Mouse (Mus musculus): Measurements from ENCODE around the gene Gigyf1. TPM values are rescaled to one million over a fixed set of nuclear protein-coding genes. Genes with fewer than 3 reads are reported as not detected.

The Gigyf1 gene
- total RNA-seq (2023), result 10 to 100 TPM; 55.2 to 70.1 TPM

GRCm38 (mm10) chr5:137518436-137518835 lies at the start of gene Gigyf1:
TSS of gene Gigyf1 (plus strand) at chr5:137518548.

GRCm38 (mm10) chr5:137476964-137477363 lies 41.4 kb upstream of the Gigyf1 start, which contains the start of gene Zan:
TSS of gene Zan (minus strand) at chr5:137477064.

GRCm38 (mm10) chr5:137501709-137502666 lies 16.4 kb upstream of the Gigyf1 start, which contains the start of gene Pop7:
TSS of gene Pop7 (minus strand) at chr5:137502518.

GRCm38 (mm10) chr5:137533117-137533827 lies 14.9 kb downstream of the Gigyf1 start, which contains the start of the genes Epo and Gnb2:
TSS of gene Epo (minus strand) at chr5:137533242.
TSS of gene Gnb2 (minus strand) at chr5:137533510.

GRCm38 (mm10) chr5:137553411-137553837 lies 35.1 kb downstream of the Gigyf1 start, which contains the start of gene Actl6b:
TSS of gene Actl6b (plus strand) at chr5:137553517.

GRCm38 (mm10) chr5:137569665-137570064 lies 51.3 kb downstream of the Gigyf1 start, which contains the start of gene Tfr2:
TSS of gene Tfr2 (plus strand) at chr5:137569840.

Other genes starting within 250 kb of the Gigyf1 start
- 1 to 10 TPM in 1 of 2 experiments, under 1 TPM in 1; 0.16 to 1.7 TPM for gene Ache, start 231.0 kb upstream of the Gigyf1 start, total RNA-seq (2023)
- gene Ufsp1, start 223.9 kb upstream of the Gigyf1 start, total RNA-seq (2023), result under 1 TPM in 1 of 2 experiments, not detected in 1; 0.70 TPM
- gene Srrt, start 210.9 kb upstream of the Gigyf1 start, total RNA-seq (2023), result 100 to 1,000 TPM; 177 to 211 TPM
- gene Trip6, start 204.1 kb upstream of the Gigyf1 start, total RNA-seq (2023), result 10 to 100 TPM; 16.0 to 19.2 TPM
- 10 to 100 TPM; 74.1 to 74.2 TPM for gene Slc12a9, start 185.0 kb upstream of the Gigyf1 start, total RNA-seq (2023)
- under 1 TPM in 1 of 2 experiments, not detected in 1; 0.30 TPM for gene Ephb4, start 168.4 kb upstream of the Gigyf1 start, total RNA-seq (2023)
- under 1 TPM in 1 of 2 experiments, not detected in 1; 0.03 TPM for gene Zan, start 41.5 kb upstream of the Gigyf1 start, total RNA-seq (2023)
- gene Pop7, start 16.0 kb upstream of the Gigyf1 start, total RNA-seq (2023), result 10 to 100 TPM; 20.8 to 21.6 TPM
- not detected for gene Epo, start 14.7 kb downstream of the Gigyf1 start, total RNA-seq (2023)
- 1,000 to 10,000 TPM; 1,007 to 1,026 TPM for gene Gnb2, start 15.0 kb downstream of the Gigyf1 start, total RNA-seq (2023)
- not detected for gene Actl6b, start 35.0 kb downstream of the Gigyf1 start, total RNA-seq (2023)
- not detected for gene Tfr2, start 51.3 kb downstream of the Gigyf1 start, total RNA-seq (2023)
- gene Mospd3, start 82.5 kb downstream of the Gigyf1 start, total RNA-seq (2023), result 10 to 100 TPM; 44.1 to 47.4 TPM
- 1 to 10 TPM in 1 of 2 experiments, under 1 TPM in 1; 0.70 to 1.3 TPM for gene Pcolce, start 95.2 kb downstream of the Gigyf1 start, total RNA-seq (2023)
- not detected for gene Fbxo24, start 110.5 kb downstream of the Gigyf1 start, total RNA-seq (2023)
- gene Lrch4, start 110.6 kb downstream of the Gigyf1 start, total RNA-seq (2023), result 100 to 1,000 TPM; 230 to 264 TPM
- 10 to 100 TPM; 46.8 to 54.6 TPM for gene Gm20605, start 110.6 kb downstream of the Gigyf1 start, total RNA-seq (2023)
- 10 to 100 TPM; 82.6 to 84.7 TPM for gene Sap25, start 122.8 kb downstream of the Gigyf1 start, total RNA-seq (2023)
- not detected for gene Irs3, start 127.2 kb downstream of the Gigyf1 start, total RNA-seq (2023)
- gene Agfg2, start 166.2 kb downstream of the Gigyf1 start, total RNA-seq (2023), result 10 to 100 TPM; 19.8 to 21.9 TPM
- gene Nyap1, start 223.1 kb downstream of the Gigyf1 start, total RNA-seq (2023), result 1 to 10 TPM in 1 of 2 experiments, under 1 TPM in 1; 0.94 to 1.2 TPM
- 100 to 1,000 TPM; 192 to 213 TPM for gene Tsc22d4, start 227.2 kb downstream of the Gigyf1 start, total RNA-seq (2023)

All from monocyte, adult 59 days (primary cell).